Mouse (Mus musculus): ENCODE measurements around the gene Pqlc2. TPM values are rescaled to one million over a fixed set of nuclear protein-coding genes. Genes with fewer than 3 reads are reported as not detected.

Gene Pqlc2
- polyA plus RNA-seq, 1 experiment from 2014 or later = 14.3 TPM

DNA sequence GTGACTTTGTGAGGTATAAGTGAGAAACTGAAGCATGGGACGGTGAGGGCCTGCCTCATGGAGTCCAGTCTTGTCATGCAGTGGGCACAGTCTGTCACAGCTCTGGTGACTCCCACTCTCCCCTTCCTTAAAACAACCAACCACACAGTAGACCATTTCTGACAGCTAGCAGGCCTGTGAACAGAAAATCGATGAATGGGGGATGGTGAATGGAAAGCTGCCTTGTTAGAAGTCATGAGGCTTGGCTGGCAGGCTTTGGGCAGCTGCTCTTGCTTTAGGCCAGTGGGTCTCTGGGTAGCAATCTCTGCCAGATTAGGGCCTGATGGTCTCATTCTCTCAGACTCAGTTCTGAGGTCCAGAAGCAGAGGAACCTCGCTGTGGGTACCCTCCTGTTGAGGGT, 66.3 kb downstream of the Pqlc2 start:
- WGBS = 71% methylated on average over 3 of the region's 3 CpGs
- no peak overlapping the region for H3K27ac ChIP-seq

More for the DNA sequence above, 66.3 kb downstream of the Pqlc2 start:
- H3K27me3 ChIP-seq (replicated peaks) = no peaks in the 10 kb centered on the region
- no peak overlapping the region for H3K4me3 ChIP-seq (replicated peaks)
- no peaks in the 10 kb centered on the region for H3K9me3 ChIP-seq
- H3K9ac ChIP-seq = no peak overlapping the region
- H3K36me3 ChIP-seq = peaks cover 18% of the 10 kb centered on the region
- peaks cover 23% of the 10 kb centered on the region; the same call in 1 of the 2 replicates for H3K4me1 ChIP-seq
- no peak for ATAC-seq (ENCODE audit: insufficient read depth, low FRiP score, low read depth)
- H3K4me2 ChIP-seq = no peak overlapping the region

Small RNAs within 50 kb of the gene (microRNA-seq; reads per million reads assigned to microRNA genes)
- 1.9 reads per million, percentile 2 among the genes with 10 or more reads in this experiment for gene Gm24245
- gene Gm25732 = not detected

Other genes with a start within 250 kb of the Pqlc2 start
- 0.14 TPM in 1 of 2 replicates, not detected in the other for gene Htr6, start 235.1 kb downstream of the Pqlc2 start, polyA plus RNA-seq (2015; fragmentation: Nextera tagmentation; extraction: Ambion mirVana)
- gene Nbl1, start 217.7 kb downstream of the Pqlc2 start, polyA plus RNA-seq (2015; fragmentation: Nextera tagmentation; extraction: Ambion mirVana) = 55.6 and 64.6 TPM in 2 replicates
- 514 and 574 TPM in 2 replicates for gene Minos1, start 179.6 kb downstream of the Pqlc2 start, polyA plus RNA-seq (2015; fragmentation: Nextera tagmentation; extraction: Ambion mirVana)
- gene Capzb, start 117.8 kb downstream of the Pqlc2 start, polyA plus RNA-seq (2015; fragmentation: Nextera tagmentation; extraction: Ambion mirVana) = 375 and 416 TPM in 2 replicates
- gene Akr7a5, start within 50 bp of the Pqlc2 start, polyA plus RNA-seq (2015; fragmentation: Nextera tagmentation; extraction: Ambion mirVana) = 111 and 125 TPM in 2 replicates
- 99.6 and 116 TPM in 2 replicates for gene Mrto4, start 41.9 kb upstream of the Pqlc2 start, polyA plus RNA-seq (2015; fragmentation: Nextera tagmentation; extraction: Ambion mirVana)
- 22.6 and 27.8 TPM in 2 replicates for gene Emc1, start 41.9 kb upstream of the Pqlc2 start, polyA plus RNA-seq (2015; fragmentation: Nextera tagmentation; extraction: Ambion mirVana)
- gene Ubr4, start 41.9 kb upstream of the Pqlc2 start, polyA plus RNA-seq (2015; fragmentation: Nextera tagmentation; extraction: Ambion mirVana) = 59.4 and 70.2 TPM in 2 replicates
- gene Iffo2, start 219.8 kb upstream of the Pqlc2 start, polyA plus RNA-seq (2015; fragmentation: Nextera tagmentation; extraction: Ambion mirVana) = 2.2 and 4.2 TPM in 2 replicates